Mouse (Mus musculus) intestine, embryonic 15.5 days (tissue): Measurements from ENCODE around the gene Plpp7. TPM values are rescaled to one million over a fixed set of nuclear protein-coding genes. Genes with fewer than 3 reads are reported as not detected.
A peak's percentile ranks its signal among the peaks of the same experiment; 100 is the strongest.

Experiments
- ATAC-seq: fragments of 200-750 bp; cut with Nextera tagmentation; 2 replicates; pipeline ENCODE4 v1.8.0; 2017; ENCODE audit warnings: moderate TSS enrichment, moderate library complexity
- H3K27ac ChIP-seq: fragments of 300-500 bp; sonication (generic); 2 replicates; pipeline ENCODE4 v1.5.1; 2015; ENCODE audit warnings: mild to moderate bottlenecking, inconsistent platforms
- H3K27me3 ChIP-seq: fragments of 300-500 bp; sonication (generic); replicated peaks from 2 replicates; pipeline ENCODE4 v1.6.1; 2015; ENCODE audit warnings: inconsistent platforms
- H3K36me3 ChIP-seq: fragments of 300-500 bp; sonication (generic); 2 replicates; pipeline ENCODE4 v1.6.1; 2015; ENCODE audit warnings: inconsistent platforms
- H3K4me1 ChIP-seq: fragments of 300-500 bp; sonication (generic); replicated peaks from 2 replicates; pipeline ENCODE4 v1.6.1; 2015; ENCODE audit warnings: inconsistent platforms
- H3K4me2 ChIP-seq: fragments of 300-500 bp; sonication (generic); replicated peaks from 2 replicates; pipeline ENCODE4 v1.6.1; 2015; ENCODE audit warnings: mild to moderate bottlenecking, inconsistent platforms
- H3K4me3 ChIP-seq: fragments of 300-500 bp; sonication (generic); replicated peaks from 2 replicates; pipeline ENCODE4 v1.5.1; 2015; ENCODE audit warnings: inconsistent platforms
- H3K9ac ChIP-seq: fragments of 300-500 bp; sonication (generic); 2 replicates; pipeline ENCODE4 v1.6.1; 2015; ENCODE audit warnings: inconsistent platforms
- H3K9me3 ChIP-seq: fragments of 300-500 bp; sonication (generic); 2 replicates; pipeline ENCODE4 v1.6.1; 2016; ENCODE audit warnings: inconsistent platforms
- WGBS: fragments of 180-500 bp; shearing (Covaris S2); methylation state at CpG from one replicate; pipeline ENCODE4 v1.1.7; 2015; 5-methylcytosine and 5-hydroxymethylcytosine counted together
- polyA plus RNA-seq: library from polyadenylated mRNA; unstranded; fragments of >200 nt; fragmentation: Nextera tagmentation; extraction: Ambion mirVana; gene quantifications from 2 replicates; pipeline ENCODE4 v1.2.1, GENCODE M21; 2015

Plpp7 gene
- 4.3 and 4.5 TPM in 2 replicates for polyA plus RNA-seq

GRCm38 (mm10) chr2:32095351-32096121 lies at the start of gene Plpp7:
Gene Plpp7 (plus strand): TSS chr2:32095528.
- ATAC-seq: peak; percentile 80
- H3K4me1 ChIP-seq: peaks cover 6% of the 10 kb centered on the region; the same call in 1 of the 2 replicates
- no peaks in the 10 kb centered on the region for H3K27me3 ChIP-seq
- H3K4me2 ChIP-seq: peak within 1 kb of the TSS; percentile 58
- H3K27ac ChIP-seq: no peak within 1 kb of the TSS
- H3K4me3 ChIP-seq: peak within 1 kb of the TSS; percentile 25
- H3K36me3 ChIP-seq: no peaks in the 10 kb centered on the region
- H3K9ac ChIP-seq: peak within 1 kb of the TSS; percentile 47
- no peaks in the 10 kb centered on the region for H3K9me3 ChIP-seq
- WGBS: 49% methylated on average over 22 of the region's 22 CpGs

GRCm38 (mm10) chr2:32046009-32046408 lies 49.3 kb upstream of the Plpp7 start:
- H3K4me2 ChIP-seq: no peak overlapping the region
- no peaks in the 10 kb centered on the region for H3K27me3 ChIP-seq
- H3K9me3 ChIP-seq: no peaks in the 10 kb centered on the region
- no peaks in the 10 kb centered on the region for H3K4me1 ChIP-seq
- peaks cover 48% of the 10 kb centered on the region for H3K36me3 ChIP-seq
- no peak for ATAC-seq
- H3K27ac ChIP-seq: no peak overlapping the region
- 87% methylated on average over 10 of the region's 10 CpGs for WGBS
- H3K4me3 ChIP-seq: no peak overlapping the region
- no peak overlapping the region for H3K9ac ChIP-seq

GRCm38 (mm10) chr2:32047323-32047722 lies 48.0 kb upstream of the Plpp7 start:
- Histone ChIP-seq H3K36me3 (peaks cover 50% of the 10 kb centered on the region), H3K9me3 (no peaks in the 10 kb centered on the region)
- no peak for ATAC-seq

GRCm38 (mm10) chr2:32051791-32052190 lies 43.5 kb upstream of the Plpp7 start:
- ATAC-seq: no peak
- WGBS: 79% methylated on average over 8 of the region's 8 CpGs
- no peaks in the 10 kb centered on the region for H3K4me1 ChIP-seq
- H3K27me3 ChIP-seq: no peaks in the 10 kb centered on the region
- H3K4me2 ChIP-seq: no peak overlapping the region
- no peak overlapping the region for H3K27ac ChIP-seq
- no peak overlapping the region for H3K4me3 ChIP-seq
- H3K9ac ChIP-seq: no peak overlapping the region
- peaks cover 30% of the 10 kb centered on the region for H3K36me3 ChIP-seq
- H3K9me3 ChIP-seq: no peaks in the 10 kb centered on the region

More at GRCm38 (mm10) chr2:32047323-32047722, 48.0 kb upstream of the Plpp7 start:
- Histone ChIP-seq H3K4me3 (no peak overlapping the region), H3K27me3 (no peaks in the 10 kb centered on the region), H3K4me2 (no peak overlapping the region), H3K27ac (no peak overlapping the region), H3K9ac (no peak overlapping the region), H3K4me1 (no peaks in the 10 kb centered on the region)
- 88% methylated on average over 10 of the region's 10 CpGs for WGBS

- H3K27me3 ChIP-seq: no peaks in the 10 kb centered on the region
- H3K36me3 ChIP-seq: peaks cover 28% of the 10 kb centered on the region
- H3K9ac ChIP-seq: no peak overlapping the region
- no peak for ATAC-seq
- H3K4me1 ChIP-seq: no peaks in the 10 kb centered on the region
- H3K4me2 ChIP-seq: no peak overlapping the region
- no peak overlapping the region for H3K27ac ChIP-seq
- no peak overlapping the region for H3K4me3 ChIP-seq
- 90% methylated on average over 7 of the region's 7 CpGs for WGBS
- no peaks in the 10 kb centered on the region for H3K9me3 ChIP-seq
Measured at GRCm38 (mm10) chr2:32052418-32052817, 42.9 kb upstream of the Plpp7 start.

- Histone ChIP-seq H3K27ac (no peak overlapping the region), H3K9me3 (no peaks in the 10 kb centered on the region), H3K4me1 (no peaks in the 10 kb centered on the region), H3K36me3 (peaks cover 12% of the 10 kb centered on the region), H3K27me3 (no peaks in the 10 kb centered on the region), H3K4me3 (no peak overlapping the region), H3K4me2 (no peak overlapping the region), H3K9ac (no peak overlapping the region)
- ATAC-seq: no peak
- WGBS: 69% methylated on average over 7 of the region's 7 CpGs
Measured at GRCm38 (mm10) chr2:32055357-32055965, 39.9 kb upstream of the Plpp7 start.

GRCm38 (mm10) chr2:32056524-32056923 lies 38.8 kb upstream of the Plpp7 start:
- ATAC-seq: no peak
- H3K36me3 ChIP-seq: peaks cover 7% of the 10 kb centered on the region
- no peaks in the 10 kb centered on the region for H3K4me1 ChIP-seq
- H3K9me3 ChIP-seq: no peaks in the 10 kb centered on the region
- no peak overlapping the region for H3K4me3 ChIP-seq
- no peaks in the 10 kb centered on the region for H3K27me3 ChIP-seq
- 83% methylated on average over 10 of the region's 10 CpGs for WGBS
- H3K4me2 ChIP-seq: no peak overlapping the region
- H3K27ac ChIP-seq: no peak overlapping the region
- H3K9ac ChIP-seq: no peak overlapping the region

- no peak overlapping the region for H3K27ac ChIP-seq
- H3K4me1 ChIP-seq: no peaks in the 10 kb centered on the region
- 76% methylated on average over 2 of the region's 2 CpGs for WGBS
- no peaks in the 10 kb centered on the region for H3K9me3 ChIP-seq
- no peaks in the 10 kb centered on the region for H3K27me3 ChIP-seq
- H3K4me2 ChIP-seq: no peak overlapping the region
- no peak for ATAC-seq
- no peak overlapping the region for H3K9ac ChIP-seq
- H3K4me3 ChIP-seq: no peak overlapping the region
- H3K36me3 ChIP-seq: peaks cover 5% of the 10 kb centered on the region
Measured at GRCm38 (mm10) chr2:32057360-32057759, 38.0 kb upstream of the Plpp7 start.

- 0 out of 2 replicates have a peak, but pooled peaks cover 2% of the 10 kb centered on the region for H3K36me3 ChIP-seq
- 75% methylated on average over 4 of the region's 4 CpGs for WGBS
- H3K4me1 ChIP-seq: no peaks in the 10 kb centered on the region
- no peak for ATAC-seq
- H3K27me3 ChIP-seq: no peaks in the 10 kb centered on the region
- no peak overlapping the region for H3K4me2 ChIP-seq
- no peak overlapping the region for H3K9ac ChIP-seq
- H3K27ac ChIP-seq: no peak overlapping the region
- H3K9me3 ChIP-seq: no peaks in the 10 kb centered on the region
- H3K4me3 ChIP-seq: no peak overlapping the region
Measured at GRCm38 (mm10) chr2:32057794-32058193, 37.5 kb upstream of the Plpp7 start.

- 0 out of 2 replicates have a peak, but pooled peaks cover 2% of the 10 kb centered on the region for H3K36me3 ChIP-seq
- 81% methylated on average over 9 of the region's 9 CpGs for WGBS
- no peak for ATAC-seq
- H3K4me3 ChIP-seq: no peak overlapping the region
- H3K9me3 ChIP-seq: no peaks in the 10 kb centered on the region
- no peaks in the 10 kb centered on the region for H3K27me3 ChIP-seq
- H3K9ac ChIP-seq: no peak overlapping the region
- H3K27ac ChIP-seq: no peak overlapping the region
- H3K4me1 ChIP-seq: no peaks in the 10 kb centered on the region
- H3K4me2 ChIP-seq: no peak overlapping the region
Measured at GRCm38 (mm10) chr2:32058241-32058640, 37.1 kb upstream of the Plpp7 start.

- Histone ChIP-seq H3K36me3 (no peaks in the 10 kb centered on the region), H3K9ac (no peak overlapping the region), H3K9me3 (no peaks in the 10 kb centered on the region), H3K4me3 (no peak overlapping the region), H3K4me2 (no peak overlapping the region), H3K27ac (no peak overlapping the region), H3K27me3 (no peaks in the 10 kb centered on the region), H3K4me1 (no peaks in the 10 kb centered on the region)
- 30% methylated on average over 5 of the region's 5 CpGs for WGBS
- no peak for ATAC-seq
Measured at GRCm38 (mm10) chr2:32058716-32059115, 36.6 kb upstream of the Plpp7 start.

- 66% methylated on average over 6 of the region's 6 CpGs for WGBS
Measured at GRCm38 (mm10) chr2:32059613-32060012, 35.7 kb upstream of the Plpp7 start.

More at GRCm38 (mm10) chr2:32059613-32060012, 35.7 kb upstream of the Plpp7 start:
- H3K4me3 ChIP-seq: no peak overlapping the region
- ATAC-seq: no peak
- no peak overlapping the region for H3K27ac ChIP-seq
- H3K4me2 ChIP-seq: no peak overlapping the region
- no peaks in the 10 kb centered on the region for H3K9me3 ChIP-seq
- no peaks in the 10 kb centered on the region for H3K4me1 ChIP-seq
- H3K36me3 ChIP-seq: no peaks in the 10 kb centered on the region
- no peaks in the 10 kb centered on the region for H3K27me3 ChIP-seq
- no peak overlapping the region for H3K9ac ChIP-seq
